Mouse (Mus musculus) liver, adult 2 months (tissue): ENCODE measurements around the gene Cdkn2d.

Experiments
- CTCF ChIP-seq: fragments of 200-500 bp; IDR thresholded peaks from 2 replicates; pipeline ENCODE4 v1.5.1; 2011; ENCODE audit warnings: low read depth, low read length, control low read depth
- POLR2A ChIP-seq: fragments of 200-500 bp; IDR thresholded peaks from 2 replicates; pipeline ENCODE4 v1.6.1; 2011; ENCODE audit warnings: low read length, control low read depth; ENCODE audit not compliant: insufficient read depth; ENCODE audit errors: extremely low read depth

GRCm38 (mm10) chr9:21333523-21333922 lies 42.3 kb upstream of the Cdkn2d start:
- no peak for TF ChIP-seq POLR2A
- no peak for TF ChIP-seq CTCF
